Mouse (Mus musculus) heart, postnatal 25 days (tissue): ENCODE results near the gene C2cd4b. TPM values are rescaled to one million over a fixed set of nuclear protein-coding genes. Genes with fewer than 3 reads are reported as not detected.

Experiments
- microRNA-seq: library from miRNA; unstranded; fragments of <30 nt; microRNA quantifications from one replicate; pipeline ENCODE4 v1.2.0, GENCODE M21; 2022
- total RNA-seq, 2 experiments: library from RNA; stranded (reverse); gene quantifications; 2 replicates each; pipeline ENCODE4 v1.2.3; 2021

Gene C2cd4b
- total RNA-seq, 2 experiments from 2014 or later: 1.6 to 1.9 TPM

Small RNA genes lying within 50 kb of the gene (microRNA-seq; reads per million reads assigned to microRNA genes)
- gene Mir7241 (not detected), gene Mir7242 (not detected)

Other genes starting within 250 kb of the C2cd4b start
- 10 to 100 TPM; 89.4 to 91.5 TPM for gene Tln2, start 199.7 kb upstream of the C2cd4b start, total RNA-seq
- gene C2cd4a, start 72.9 kb downstream of the C2cd4b start, total RNA-seq: not detected
- gene Vps13c, start 81.0 kb downstream of the C2cd4b start, total RNA-seq: 10 to 100 TPM; 39.9 to 44.4 TPM